7 mouse cellular contexts compared by ENCODE assay signal in the genomic region with DNA sequence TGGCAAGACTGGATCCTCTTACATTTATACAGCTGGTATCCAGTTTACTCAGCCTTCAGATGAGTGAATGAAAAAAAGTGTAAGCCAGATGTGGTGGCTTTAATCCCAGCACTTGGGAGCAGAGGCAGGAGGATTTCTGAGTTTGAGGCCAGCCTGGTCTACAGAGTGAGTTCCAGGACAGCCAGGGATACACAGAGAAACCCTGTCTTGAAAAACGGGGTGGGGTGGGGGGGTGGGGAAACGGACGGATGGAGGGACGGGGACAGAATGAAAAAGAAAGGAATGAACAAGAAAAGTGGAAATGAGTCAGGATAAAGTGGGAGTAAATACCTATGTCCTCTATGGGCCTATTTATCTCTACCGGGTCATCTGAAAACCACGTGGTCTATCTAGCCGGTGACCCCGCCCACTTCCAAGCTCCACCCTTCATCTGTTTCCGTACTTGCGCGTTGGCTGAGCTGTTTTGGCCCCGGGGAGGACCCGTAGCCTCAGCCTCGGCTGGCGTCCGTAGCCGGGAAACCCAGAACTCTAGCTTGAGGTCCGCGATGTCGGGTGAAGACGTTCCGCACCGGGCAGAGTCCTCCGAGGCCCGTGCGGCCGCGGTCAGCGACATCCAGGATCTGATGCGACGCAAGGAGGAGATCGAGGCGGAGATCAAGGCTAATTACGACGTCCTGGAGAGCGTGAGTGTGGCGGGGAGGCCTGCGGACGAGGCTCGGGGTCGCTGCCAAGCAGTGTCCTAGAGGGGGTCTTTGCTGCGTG. TPM values are rescaled to one million over a fixed set of nuclear protein-coding genes. Genes with fewer than 3 reads are reported as not detected.
A peak's percentile ranks its signal among the peaks of the same experiment; 100 is the strongest.
DNase-seq lines count a peak whose midpoint lies in the region; ATAC-seq lines count a peak whose summit lies in the region.

No protein-coding gene starts in this region.

- H3K9me3 ChIP-seq in embryonic facial prominence, embryonic 12.5 days: no peaks in the 10 kb centered on the region
- H3K9me3 ChIP-seq in limb, embryonic 11.5 days (ENCODE audit: control insufficient read depth, low read length): no peaks in the 10 kb centered on the region
- H3K9me3 ChIP-seq in midbrain, embryonic 14.5 days (ENCODE audit: control insufficient read depth, low read length): no peaks in the 10 kb centered on the region

- peak overlapping the region; percentile 54; the same call in 1 of the 2 replicates for H3K27ac ChIP-seq in embryonic facial prominence, embryonic 12.5 days
- no peak overlapping the region for H3K27ac ChIP-seq in limb, embryonic 11.5 days (replicated peaks; ENCODE audit: low read depth, low read length)
- H3K27ac ChIP-seq in midbrain, embryonic 14.5 days (replicated peaks; ENCODE audit: low read depth, low read length): no peak overlapping the region

- WGBS in embryonic facial prominence, embryonic 12.5 days: 4% methylated on average over 42 of the region's 42 CpGs
- 2% methylated on average over 42 of the region's 42 CpGs for WGBS in limb, embryonic 11.5 days
- WGBS in midbrain, embryonic 14.5 days: 2% methylated on average over 42 of the region's 42 CpGs

- H3K9ac ChIP-seq in embryonic facial prominence, embryonic 12.5 days: peak overlapping the region; percentile 82
- peak overlapping the region; percentile 88 for H3K9ac ChIP-seq in limb, embryonic 11.5 days (ENCODE audit: low read length)
- H3K9ac ChIP-seq in midbrain, embryonic 14.5 days (replicated peaks; ENCODE audit: low read length): peak overlapping the region; percentile 72

- H3K27me3 ChIP-seq in embryonic facial prominence, embryonic 12.5 days: no peaks in the 10 kb centered on the region
- H3K27me3 ChIP-seq in limb, embryonic 11.5 days (ENCODE audit: control insufficient read depth, insufficient read depth, low read length): no peaks in the 10 kb centered on the region
- H3K27me3 ChIP-seq in midbrain, embryonic 14.5 days (ENCODE audit: control insufficient read depth, insufficient read depth, low read length): no peaks in the 10 kb centered on the region

- peak; percentile 96 for DNase-seq in adrenal gland, postnatal 25 days
- DNase-seq in heart, adult 11 months: peak; percentile 99
- peak; percentile 96 for DNase-seq in kidney, adult 18-20 months
- DNase-seq in limb, embryonic 11.5 days (ENCODE audit: low spot score): peak; percentile 95
- DNase-seq in midbrain, embryonic 14.5 days: peak; percentile 97
- peak; percentile 87 to 95 for DNase-seq in spleen, adult 18-20 months

- H3K36me3 ChIP-seq in embryonic facial prominence, embryonic 12.5 days: 0 out of 2 replicates have a peak, but pooled peaks cover 5% of the 10 kb centered on the region
- H3K36me3 ChIP-seq in limb, embryonic 11.5 days (ENCODE audit: control insufficient read depth, insufficient read depth, low read length): no peaks in the 10 kb centered on the region
- H3K36me3 ChIP-seq in midbrain, embryonic 14.5 days (ENCODE audit: control insufficient read depth, insufficient read depth, low read length): 0 out of 2 replicates have a peak, but pooled peaks cover 3% of the 10 kb centered on the region

- peak overlapping the region; percentile 80 for H3K4me2 ChIP-seq in embryonic facial prominence, embryonic 12.5 days (replicated peaks)
- H3K4me2 ChIP-seq in limb, embryonic 11.5 days (ENCODE audit: low read depth, severe bottlenecking): peak overlapping the region; percentile 66
- H3K4me2 ChIP-seq in midbrain, embryonic 14.5 days (ENCODE audit: low read length): peak overlapping the region; percentile 82

- peaks cover 5% of the 10 kb centered on the region; the same call in 1 of the 2 replicates for H3K4me1 ChIP-seq in embryonic facial prominence, embryonic 12.5 days
- 0 out of 2 replicates have a peak, but pooled peaks cover 3% of the 10 kb centered on the region for H3K4me1 ChIP-seq in limb, embryonic 11.5 days (ENCODE audit: control insufficient read depth, insufficient read depth, low read length)
- peaks cover 7% of the 10 kb centered on the region; the same call in 1 of the 2 replicates for H3K4me1 ChIP-seq in midbrain, embryonic 14.5 days (ENCODE audit: control insufficient read depth, insufficient read depth, low read length)

- ATAC-seq in embryonic facial prominence, embryonic 12.5 days (ENCODE audit: insufficient number of reproducible peaks, insufficient read depth, low FRiP score, low TSS enrichment): peak; percentile 37
- peak; percentile 75; the same call in 1 of the 2 replicates for ATAC-seq in limb, embryonic 11.5 days (ENCODE audit: insufficient number of reproducible peaks, low FRiP score, low TSS enrichment, low read depth)
- peak; percentile 79 for ATAC-seq in midbrain, embryonic 14.5 days (ENCODE audit: low FRiP score, low TSS enrichment)

- peak overlapping the region; percentile 82 for H3K4me3 ChIP-seq in embryonic facial prominence, embryonic 12.5 days
- H3K4me3 ChIP-seq in limb, embryonic 11.5 days (ENCODE audit: low read depth, low read length): peak overlapping the region; percentile 88
- peak overlapping the region; percentile 74 for H3K4me3 ChIP-seq in midbrain, embryonic 14.5 days (replicated peaks; ENCODE audit: low read depth, low read length)

RNA-seq across cellular contexts. Expression of gene Wdr66, which starts 24.0 kb away (rescaled TPM):
- 1.3 and 1.6 TPM in 2 replicates for total RNA-seq in adrenal gland, postnatal 25 days (2021)
- 5.6 and 6.4 TPM in 2 replicates for polyA plus RNA-seq in embryonic facial prominence, embryonic 12.5 days (2016; fragmentation: Nextera tagmentation; extraction: Ambion mirVana)
- polyA plus RNA-seq in limb, embryonic 11.5 days (2014; fragmentation: Nextera tagmentation; extraction: Ambion mirVana): 0.13 and 0.28 TPM in 2 replicates
- 0.46 and 1.2 TPM in 2 replicates for polyA plus RNA-seq in midbrain, embryonic 14.5 days (2014; fragmentation: Nextera tagmentation; extraction: Ambion mirVana)

RNA-seq across cellular contexts. Expression of gene Hpd, which starts 45.4 kb away (rescaled TPM):
- total RNA-seq in adrenal gland, postnatal 25 days (2021): 1.4 and 25.2 TPM in 2 replicates
- not detected in 2 replicates for polyA plus RNA-seq in embryonic facial prominence, embryonic 12.5 days (2016; fragmentation: Nextera tagmentation; extraction: Ambion mirVana)
- not detected in 2 replicates for polyA plus RNA-seq in limb, embryonic 11.5 days (2014; fragmentation: Nextera tagmentation; extraction: Ambion mirVana)
- not detected in 2 replicates for polyA plus RNA-seq in midbrain, embryonic 14.5 days (2014; fragmentation: Nextera tagmentation; extraction: Ambion mirVana)

RNA-seq across cellular contexts. Expression of gene Psmd9, which starts 58.7 kb away (rescaled TPM):
- total RNA-seq in adrenal gland, postnatal 25 days (2021): 26.8 and 30.8 TPM in 2 replicates
- polyA plus RNA-seq in embryonic facial prominence, embryonic 12.5 days (2016; fragmentation: Nextera tagmentation; extraction: Ambion mirVana): 89.0 and 95.5 TPM in 2 replicates
- 82.6 and 85.8 TPM in 2 replicates for polyA plus RNA-seq in limb, embryonic 11.5 days (2014; fragmentation: Nextera tagmentation; extraction: Ambion mirVana)
- polyA plus RNA-seq in midbrain, embryonic 14.5 days (2014; fragmentation: Nextera tagmentation; extraction: Ambion mirVana): 51.3 and 61.2 TPM in 2 replicates
